Mouse (Mus musculus) CH12F3 (cell line): Measurements from ENCODE around the gene Prim2.
"Not testable (repeated sequence)": the region's sequence is repeated elsewhere in the genome, so short reads cannot be mapped to it uniquely, and the experiment has no call there.

Source experiments
- in situ Hi-C: fragments of 300-500 bp; cut with MboI; formaldehyde crosslinking; loops from 2 replicates; pipeline ENCODE4 v1.14.3; 2020; ENCODE audit warnings: low sequenced_read_pairs

The Prim2 gene

GRCm38 (mm10) chr1:33657574-33658149 is 11.9 kb downstream of the Prim2 start:
- in situ Hi-C loops: no loop called here

GRCm38 (mm10) chr1:33650875-33651274 is 18.7 kb downstream of the Prim2 start:
- in situ Hi-C loops: no loop called here

GRCm38 (mm10) chr1:33649534-33650108 is 20.0 kb downstream of the Prim2 start:
- in situ Hi-C loops: no loop called here

- in situ Hi-C loops: no loop called here
These were observed 20.6 kb downstream of the Prim2 start for GRCm38 (mm10) chr1:33649021-33649420.

GRCm38 (mm10) chr1:33647661-33648060 is 21.9 kb downstream of the Prim2 start:
- in situ Hi-C loops: no loop called here

GRCm38 (mm10) chr1:33647173-33647572 is 22.4 kb downstream of the Prim2 start:
- in situ Hi-C loops: no loop called here

GRCm38 (mm10) chr1:33645689-33646088 is 23.9 kb downstream of the Prim2 start:
- in situ Hi-C loops: no loop called here

GRCm38 (mm10) chr1:33641139-33641538 is 28.5 kb downstream of the Prim2 start:
- in situ Hi-C loops: no loop called here

GRCm38 (mm10) chr1:33640089-33640488 is 29.5 kb downstream of the Prim2 start:
- in situ Hi-C loops: no loop called here

GRCm38 (mm10) chr1:33639234-33639633 is 30.4 kb downstream of the Prim2 start:
- in situ Hi-C loops: no loop called here

GRCm38 (mm10) chr1:33637827-33638226 is 31.8 kb downstream of the Prim2 start:
- in situ Hi-C loops: no loop called here

GRCm38 (mm10) chr1:33636421-33637195 is 33.0 kb downstream of the Prim2 start:
- in situ Hi-C loops: no loop called here

GRCm38 (mm10) chr1:33631002-33631618 is 38.5 kb downstream of the Prim2 start:
- in situ Hi-C loops: not testable (repeated sequence)

GRCm38 (mm10) chr1:33627803-33628202 is 41.8 kb downstream of the Prim2 start:
- in situ Hi-C loops: no loop called here

- in situ Hi-C loops: no loop called here
These were observed 42.5 kb downstream of the Prim2 start for GRCm38 (mm10) chr1:33627070-33627469.

GRCm38 (mm10) chr1:33624900-33625299 is 44.7 kb downstream of the Prim2 start:
- in situ Hi-C loops: no loop called here

- in situ Hi-C loops: no loop called here
These were observed 45.2 kb downstream of the Prim2 start for GRCm38 (mm10) chr1:33624441-33624840.

- in situ Hi-C loops: no loop called here
These were observed 47.8 kb downstream of the Prim2 start for GRCm38 (mm10) chr1:33621791-33622190.

- in situ Hi-C loops: no loop called here
These were observed 49.4 kb downstream of the Prim2 start for GRCm38 (mm10) chr1:33620091-33620788.

- in situ Hi-C loops: not testable (repeated sequence)
These were observed 53.0 kb downstream of the Prim2 start for GRCm38 (mm10) chr1:33616642-33617041.

GRCm38 (mm10) chr1:33612100-33612499 is 57.5 kb downstream of the Prim2 start:
- in situ Hi-C loops: no loop called here
